Mouse (Mus musculus): ENCODE measurements around the gene Slc4a4. TPM values are rescaled to one million over a fixed set of nuclear protein-coding genes. Genes with fewer than 3 reads are reported as not detected.

Gene Slc4a4
- total RNA-seq, 1 experiment from 2014 or later = 30.5 TPM

Other genes with a start within 250 kb of the Slc4a4 start
- 134 and 146 TPM in 2 replicates for gene Grsf1, start 210.6 kb upstream of the Slc4a4 start, total RNA-seq (2021)
- 39.0 and 43.1 TPM in 2 replicates for gene Mob1b, start 166.0 kb upstream of the Slc4a4 start, total RNA-seq (2021)
- gene Dck, start 121.8 kb upstream of the Slc4a4 start, total RNA-seq (2021) = 4.6 and 6.7 TPM in 2 replicates

Data from adrenal gland, postnatal 25 days (tissue).